Mouse (Mus musculus): ENCODE results near the gene Dtd1. TPM values are rescaled to one million over a fixed set of nuclear protein-coding genes. Genes with fewer than 3 reads are reported as not detected.

The Dtd1 gene
- polyA plus RNA-seq, 1 experiment = 11.8 TPM

DNA sequence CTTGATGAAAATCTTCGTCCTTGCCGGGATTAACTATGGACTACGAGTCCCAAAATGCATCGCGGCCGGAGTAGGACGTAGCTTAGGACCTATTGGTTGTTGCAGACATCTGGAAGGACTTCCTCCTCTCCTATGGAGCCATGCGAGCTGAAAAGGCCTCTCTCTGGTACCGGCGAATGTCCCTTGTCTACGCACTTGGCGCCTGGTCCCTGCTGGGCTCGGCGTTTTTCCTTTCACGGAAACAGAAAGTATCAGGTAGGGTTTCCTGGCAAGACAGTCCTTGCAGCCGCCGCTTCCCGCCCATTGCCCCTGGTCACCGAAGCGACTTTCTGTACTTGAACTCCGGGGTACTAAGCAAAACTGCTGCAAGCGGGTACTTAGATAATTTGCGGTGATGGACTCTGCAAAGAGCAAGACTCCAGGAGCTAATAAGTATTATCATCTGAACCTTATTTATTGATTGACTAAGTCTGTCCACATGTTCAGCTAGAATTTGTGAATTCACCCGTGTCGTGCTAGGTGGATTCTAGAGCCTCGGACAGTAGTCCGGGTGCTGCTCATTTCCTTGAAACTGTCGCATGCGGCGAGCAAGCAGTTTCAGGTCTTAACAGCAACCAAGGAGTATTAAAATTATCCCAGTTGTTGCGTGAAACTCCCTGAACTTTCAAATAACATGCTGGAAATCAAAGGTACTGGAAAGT lies 5.6 kb upstream of the Dtd1 start, which contains the start of gene Smim26:
Gene Smim26 (plus strand): TSS at position 104 of the 701 bp plus-strand sequence.
- H3K4me3 ChIP-seq (ENCODE audit: control insufficient read depth, low read depth, low read length) = peak within 1 kb of the TSS; percentile 77
- H3K27ac ChIP-seq (ENCODE audit: control insufficient read depth, insufficient read depth, low read depth, low read length) = no peak within 1 kb of the TSS
- no peak for TF ChIP-seq CTCF (IDR thresholded peaks at IDR 0.05; ENCODE audit: control insufficient read depth, insufficient read depth, insufficient replicate concordance, low read depth, low read length)
- peak; percentile 43; the same call in 1 of the 2 replicates for TF ChIP-seq POLR2A (IDR thresholded peaks at IDR 0.05; ENCODE audit: control insufficient read depth, low read depth, low read length)
- no peaks in the 10 kb centered on the region for H3K4me1 ChIP-seq (ENCODE audit: control insufficient read depth, insufficient read depth, low read length)
- no peaks in the 10 kb centered on the region; the same call in 1 of the 2 replicates for H3K36me3 ChIP-seq (ENCODE audit: control insufficient read depth, insufficient read depth, low read length)
- no peaks in the 10 kb centered on the region for H3K27me3 ChIP-seq (ENCODE audit: control insufficient read depth, insufficient read depth, low read length)

- H3K27ac ChIP-seq (ENCODE audit: control insufficient read depth, insufficient read depth, low read depth, low read length) = no peak overlapping the region
- TF ChIP-seq POLR2A (IDR thresholded peaks at IDR 0.05; ENCODE audit: control insufficient read depth, low read depth, low read length) (no peak), CTCF (IDR thresholded peaks at IDR 0.05; ENCODE audit: control insufficient read depth, insufficient read depth, insufficient replicate concordance, low read depth, low read length) (no peak)
- no peak overlapping the region for H3K4me3 ChIP-seq (ENCODE audit: control insufficient read depth, low read depth, low read length)
- H3K27me3 ChIP-seq (ENCODE audit: control insufficient read depth, insufficient read depth, low read length) = no peaks in the 10 kb centered on the region
- no peaks in the 10 kb centered on the region for H3K36me3 ChIP-seq (ENCODE audit: control insufficient read depth, insufficient read depth, low read length)
- H3K4me1 ChIP-seq (ENCODE audit: control insufficient read depth, insufficient read depth, low read length) = peaks cover 4% of the 10 kb centered on the region
These were observed 1.7 kb upstream of the Dtd1 start for GRCm38 (mm10) chr2:144598006-144598405.

DNA sequence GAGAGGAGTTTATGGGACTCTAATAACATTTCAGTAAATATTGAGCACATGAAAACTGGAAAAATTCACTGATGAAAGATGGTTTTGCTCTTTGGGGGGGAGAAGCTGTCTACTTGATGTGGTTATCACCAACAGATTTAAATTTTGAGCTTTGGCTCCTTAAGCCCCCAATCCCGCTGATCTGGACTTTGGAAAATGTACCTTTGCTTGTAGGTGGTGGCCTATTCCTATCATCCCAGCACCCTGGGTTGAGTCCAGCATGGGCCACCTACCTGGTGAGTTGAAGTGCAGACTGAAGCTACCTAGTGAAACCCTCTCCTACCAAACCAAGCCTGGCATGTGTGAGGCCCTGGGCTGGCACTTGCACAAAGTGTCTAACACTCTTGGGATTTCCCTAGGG lies 1.9 kb downstream of the Dtd1 start:
- TF ChIP-seq CTCF (IDR thresholded peaks at IDR 0.05; ENCODE audit: control insufficient read depth, insufficient read depth, insufficient replicate concordance, low read depth, low read length) (no peak), POLR2A (IDR thresholded peaks at IDR 0.05; ENCODE audit: control insufficient read depth, low read depth, low read length) (no peak)
- H3K36me3 ChIP-seq (ENCODE audit: control insufficient read depth, insufficient read depth, low read length) = no peaks in the 10 kb centered on the region
- H3K4me3 ChIP-seq (ENCODE audit: control insufficient read depth, low read depth, low read length) = no peak overlapping the region
- peaks cover 4% of the 10 kb centered on the region for H3K4me1 ChIP-seq (ENCODE audit: control insufficient read depth, insufficient read depth, low read length)
- no peaks in the 10 kb centered on the region for H3K27me3 ChIP-seq (ENCODE audit: control insufficient read depth, insufficient read depth, low read length)
- no peak overlapping the region for H3K27ac ChIP-seq (ENCODE audit: control insufficient read depth, insufficient read depth, low read depth, low read length)

DNA sequence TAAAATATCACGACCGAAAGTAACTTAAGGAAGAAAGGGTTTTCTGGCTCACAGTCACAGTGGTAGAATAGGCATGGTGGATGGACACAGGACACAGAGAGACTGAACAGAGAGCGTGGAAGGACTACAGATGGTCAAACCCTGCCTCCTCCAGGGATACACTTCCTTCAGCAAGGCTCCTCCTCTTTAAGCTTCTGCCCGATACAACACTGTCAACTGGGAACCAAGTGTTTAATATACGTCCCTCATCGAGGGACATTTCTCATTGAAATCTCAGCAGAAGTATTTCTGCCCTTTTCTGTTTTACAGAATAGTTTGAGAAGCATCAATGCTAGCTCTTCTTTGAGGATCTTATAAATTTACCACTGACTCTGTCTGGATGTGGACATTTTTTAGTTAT lies 14.3 kb downstream of the Dtd1 start:
- no peak overlapping the region for H3K4me3 ChIP-seq (ENCODE audit: control insufficient read depth, low read depth, low read length)
- TF ChIP-seq POLR2A (IDR thresholded peaks at IDR 0.05; ENCODE audit: control insufficient read depth, low read depth, low read length) (no peak), CTCF (IDR thresholded peaks at IDR 0.05; ENCODE audit: control insufficient read depth, insufficient read depth, insufficient replicate concordance, low read depth, low read length) (no peak)

DNA sequence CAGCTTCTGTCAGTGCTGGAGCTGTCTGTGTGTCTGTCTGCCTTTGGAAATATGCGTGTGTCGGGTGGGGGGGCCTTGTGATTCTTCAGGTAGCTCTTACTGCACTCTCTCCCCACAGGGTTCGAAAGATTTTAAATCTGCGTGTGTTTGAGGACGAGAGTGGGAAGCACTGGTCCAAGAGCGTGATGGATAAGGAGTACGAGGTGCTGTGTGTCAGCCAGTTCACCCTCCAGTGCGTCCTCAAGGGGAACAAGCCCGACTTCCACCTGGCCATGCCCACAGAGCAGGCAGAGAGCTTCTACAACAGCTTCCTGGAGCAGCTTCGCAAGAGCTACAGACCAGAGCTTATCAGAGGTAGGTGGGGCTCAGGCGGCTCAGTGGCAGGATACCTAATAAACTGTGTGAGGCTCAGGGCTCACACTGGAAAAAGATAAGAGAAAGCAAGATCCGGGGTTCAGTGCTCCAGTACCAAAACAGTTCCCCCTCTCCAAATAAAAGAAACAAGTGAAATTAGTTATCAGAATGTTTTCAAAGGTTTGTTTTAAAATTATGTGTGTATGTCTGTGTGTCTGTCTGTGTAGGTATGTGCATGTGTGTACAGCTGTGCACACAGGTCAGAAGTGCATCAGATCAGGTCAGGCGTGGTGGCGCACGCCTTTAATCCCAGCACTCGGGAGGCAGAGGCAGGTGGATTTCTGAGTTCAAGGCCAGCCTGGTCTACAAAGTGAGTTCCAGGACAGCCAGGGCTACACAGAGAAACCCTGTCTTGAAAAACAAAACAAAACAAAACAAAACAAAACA lies 17.6 kb downstream of the Dtd1 start:
- TF ChIP-seq CTCF (IDR thresholded peaks at IDR 0.05; ENCODE audit: control insufficient read depth, insufficient read depth, insufficient replicate concordance, low read depth, low read length) (no peak), POLR2A (IDR thresholded peaks at IDR 0.05; ENCODE audit: control insufficient read depth, low read depth, low read length) (no peak)
- Histone ChIP-seq H3K27me3 (ENCODE audit: control insufficient read depth, insufficient read depth, low read length) (no peaks in the 10 kb centered on the region), H3K4me3 (ENCODE audit: control insufficient read depth, low read depth, low read length) (no peak overlapping the region), H3K36me3 (ENCODE audit: control insufficient read depth, insufficient read depth, low read length) (no peaks in the 10 kb centered on the region), H3K27ac (ENCODE audit: control insufficient read depth, insufficient read depth, low read depth, low read length) (no peak overlapping the region), H3K4me1 (ENCODE audit: control insufficient read depth, insufficient read depth, low read length) (no peaks in the 10 kb centered on the region)

More for the DNA sequence above, 14.3 kb downstream of the Dtd1 start:
- H3K36me3 ChIP-seq (ENCODE audit: control insufficient read depth, insufficient read depth, low read length) = no peaks in the 10 kb centered on the region
- H3K27me3 ChIP-seq (ENCODE audit: control insufficient read depth, insufficient read depth, low read length) = no peaks in the 10 kb centered on the region
- no peak overlapping the region for H3K27ac ChIP-seq (ENCODE audit: control insufficient read depth, insufficient read depth, low read depth, low read length)
- no peaks in the 10 kb centered on the region for H3K4me1 ChIP-seq (ENCODE audit: control insufficient read depth, insufficient read depth, low read length)

- H3K27ac ChIP-seq (ENCODE audit: control insufficient read depth, insufficient read depth, low read depth, low read length) = no peak overlapping the region
- H3K4me1 ChIP-seq (ENCODE audit: control insufficient read depth, insufficient read depth, low read length) = no peaks in the 10 kb centered on the region
- TF ChIP-seq POLR2A (IDR thresholded peaks at IDR 0.05; ENCODE audit: control insufficient read depth, low read depth, low read length) (no peak), CTCF (IDR thresholded peaks at IDR 0.05; ENCODE audit: control insufficient read depth, insufficient read depth, insufficient replicate concordance, low read depth, low read length) (no peak)
- no peaks in the 10 kb centered on the region for H3K36me3 ChIP-seq (ENCODE audit: control insufficient read depth, insufficient read depth, low read length)
- H3K4me3 ChIP-seq (ENCODE audit: control insufficient read depth, low read depth, low read length) = no peak overlapping the region
- no peaks in the 10 kb centered on the region for H3K27me3 ChIP-seq (ENCODE audit: control insufficient read depth, insufficient read depth, low read length)
These were observed 21.8 kb downstream of the Dtd1 start for GRCm38 (mm10) chr2:144621491-144621890.

- H3K27ac ChIP-seq (ENCODE audit: control insufficient read depth, insufficient read depth, low read depth, low read length) = no peak overlapping the region
These were observed 33.9 kb downstream of the Dtd1 start for GRCm38 (mm10) chr2:144633551-144633950.

More at GRCm38 (mm10) chr2:144633551-144633950, 33.9 kb downstream of the Dtd1 start:
- H3K36me3 ChIP-seq (ENCODE audit: control insufficient read depth, insufficient read depth, low read length) = no peaks in the 10 kb centered on the region
- no peak overlapping the region for H3K4me3 ChIP-seq (ENCODE audit: control insufficient read depth, low read depth, low read length)
- TF ChIP-seq CTCF (IDR thresholded peaks at IDR 0.05; ENCODE audit: control insufficient read depth, insufficient read depth, insufficient replicate concordance, low read depth, low read length) (no peak), POLR2A (IDR thresholded peaks at IDR 0.05; ENCODE audit: control insufficient read depth, low read depth, low read length) (no peak)
- H3K27me3 ChIP-seq (ENCODE audit: control insufficient read depth, insufficient read depth, low read length) = no peaks in the 10 kb centered on the region
- no peaks in the 10 kb centered on the region for H3K4me1 ChIP-seq (ENCODE audit: control insufficient read depth, insufficient read depth, low read length)

Data from testis, adult 2 months (tissue).